Mouse (Mus musculus): ENCODE data around the gene Tcp11l2. TPM values are rescaled to one million over a fixed set of nuclear protein-coding genes. Genes with fewer than 3 reads are reported as not detected.

Tcp11l2 gene
- total and polyA plus RNA-seq, 3 experiments = 0.81 to 4.3 TPM; not detected in 1

DNA sequence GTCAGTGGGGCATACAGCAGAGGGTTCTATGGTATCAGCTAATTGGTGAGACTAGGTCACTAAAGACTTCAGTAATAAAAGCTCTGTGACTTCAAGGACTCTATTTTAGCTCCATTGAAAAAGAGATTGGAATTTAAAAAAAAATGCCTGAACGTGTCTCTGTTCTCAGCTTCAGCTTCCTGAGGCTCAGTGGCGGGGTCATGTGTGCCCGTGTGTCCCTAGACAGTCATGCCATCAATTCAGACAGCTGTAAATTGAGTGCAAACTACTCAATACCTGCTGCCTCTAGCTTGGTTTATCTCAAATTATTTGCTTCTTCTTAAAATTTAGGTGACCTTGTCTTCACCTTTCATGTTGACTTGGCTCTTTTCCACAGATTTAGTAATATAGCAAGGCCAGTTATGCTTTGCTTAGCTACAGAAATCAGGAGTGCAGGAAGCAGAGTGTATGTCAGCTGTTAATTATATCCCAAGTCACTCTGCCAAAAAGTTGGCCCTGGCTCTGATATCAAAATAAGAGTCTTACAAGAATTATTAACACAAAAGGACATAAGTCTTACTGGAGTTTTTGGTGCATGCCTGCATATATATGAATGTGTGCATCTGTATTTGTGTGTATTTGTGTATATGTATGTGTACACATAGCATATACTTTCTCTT, 20.8 kb downstream of the Tcp11l2 start:
- no peaks in the 10 kb centered on the region for H3K27me3 ChIP-seq (ENCODE audit: control insufficient read depth in 1 of 2, insufficient read depth in 2 of 2, low read length in 2 of 2)
- H3K36me3 ChIP-seq (ENCODE audit: control insufficient read depth in 1 of 2, insufficient read depth in 2 of 2, low read length in 2 of 2) = no peaks in the 10 kb centered on the region; a peak in 1 of 4 replicates
- no peak overlapping the region for H3K27ac ChIP-seq (ENCODE audit: control insufficient read depth, low read depth, low read length)
- no peaks in the 10 kb centered on the region for H3K4me1 ChIP-seq (ENCODE audit: control insufficient read depth in 1 of 2, insufficient read depth in 2 of 2, low read length in 2 of 2)
- H3K4me3 ChIP-seq (ENCODE audit: control insufficient read depth in 1 of 2, insufficient read depth in 1 of 2, low read depth in 2 of 2, low read length in 2 of 2) = no peak overlapping the region
- DNase-seq (ENCODE audit: low read depth, low spot score) = no peak
- no peak for TF ChIP-seq MYB (IDR thresholded peaks at IDR 0.05; ENCODE audit: low read depth, low read length)
- H3K9ac ChIP-seq (ENCODE audit: control insufficient read depth, low read depth, low read length, poor library complexity, severe bottlenecking) = no peak overlapping the region
- no peaks in the 10 kb centered on the region for H3K79me2 ChIP-seq (ENCODE audit: control insufficient read depth, insufficient read depth, low read length, poor library complexity)
- H3K9me3 ChIP-seq (replicated peaks; ENCODE audit: insufficient read depth, low read length) = no peaks in the 10 kb centered on the region

GRCm38 (mm10) chr10:84598172-84598571, 21.7 kb downstream of the Tcp11l2 start:
- Histone ChIP-seq H3K27ac (ENCODE audit: control insufficient read depth, low read depth, low read length) (no peak overlapping the region), H3K27me3 (ENCODE audit: control insufficient read depth in 1 of 2, insufficient read depth in 2 of 2, low read length in 2 of 2) (no peaks in the 10 kb centered on the region), H3K9ac (ENCODE audit: control insufficient read depth, low read depth, low read length, poor library complexity, severe bottlenecking) (no peak overlapping the region), H3K4me1 (ENCODE audit: control insufficient read depth in 1 of 2, insufficient read depth in 2 of 2, low read length in 2 of 2) (no peaks in the 10 kb centered on the region), H3K9me3 (replicated peaks; ENCODE audit: insufficient read depth, low read length) (no peaks in the 10 kb centered on the region), H3K36me3 (ENCODE audit: control insufficient read depth in 1 of 2, insufficient read depth in 2 of 2, low read length in 2 of 2) (no peaks in the 10 kb centered on the region; a peak in 1 of 4 replicates), H3K4me3 (ENCODE audit: control insufficient read depth in 1 of 2, insufficient read depth in 1 of 2, low read depth in 2 of 2, low read length in 2 of 2) (no peak overlapping the region), H3K79me2 (ENCODE audit: control insufficient read depth, insufficient read depth, low read length, poor library complexity) (no peaks in the 10 kb centered on the region)
- DNase-seq (ENCODE audit: low read depth, low spot score) = no peak
- TF ChIP-seq BHLHE40 (IDR thresholded peaks at IDR 0.05; ENCODE audit: borderline replicate concordance, low read depth, low read length) = no peak
- no peak for TF ChIP-seq USF2 (IDR thresholded peaks at IDR 0.05; ENCODE audit: borderline replicate concordance in 1 of 2, insufficient read depth in 1 of 2, low read depth in 1 of 2, low read length in 2 of 2)
- no peak for TF ChIP-seq POLR2A (IDR thresholded peaks at IDR 0.05; ENCODE audit: control insufficient read depth in 1 of 2, insufficient read depth in 1 of 2, low read depth in 1 of 2, low read length in 2 of 2, poor library complexity in 1 of 2)
- TF ChIP-seq EP300 (IDR thresholded peaks at IDR 0.05; ENCODE audit: low read depth in 1 of 2, low read length in 2 of 2) = no peak
- TF ChIP-seq TBP (IDR thresholded peaks at IDR 0.05; ENCODE audit: low read depth, low read length) = no peak
- no peak for TF ChIP-seq POLR2AphosphoS2 (IDR thresholded peaks at IDR 0.05; ENCODE audit: low read length)
- no peak for TF ChIP-seq CTCF (IDR thresholded peaks at IDR 0.05 in 2 of 3, conservative IDR thresholded peaks at IDR 0.05 in 1 of 3; ENCODE audit: control insufficient read depth in 1 of 3, insufficient read depth in 1 of 3, low read depth in 2 of 3, low read length in 3 of 3, poor library complexity in 1 of 3, severe bottlenecking in 1 of 3)
- no peak for TF ChIP-seq MEF2A (IDR thresholded peaks at IDR 0.05; ENCODE audit: extremely low read depth, insufficient replicate concordance, low read depth, low read length, poor library complexity, severe bottlenecking)
- no peak for TF ChIP-seq RAD21 (IDR thresholded peaks at IDR 0.05; ENCODE audit: low read depth, low read length)
- no peak for TF ChIP-seq SMC3 (IDR thresholded peaks at IDR 0.05; ENCODE audit: low read depth, low read length)
- TF ChIP-seq MYC (IDR thresholded peaks at IDR 0.05; ENCODE audit: low read depth, low read length) = no peak

- no peak overlapping the region for H3K9ac ChIP-seq (ENCODE audit: control insufficient read depth, low read depth, low read length, poor library complexity, severe bottlenecking)
- H3K9me3 ChIP-seq (replicated peaks; ENCODE audit: insufficient read depth, low read length) = no peaks in the 10 kb centered on the region
- H3K4me1 ChIP-seq (ENCODE audit: control insufficient read depth in 1 of 2, insufficient read depth in 2 of 2, low read length in 2 of 2) = no peaks in the 10 kb centered on the region; a peak in 1 of 4 replicates
- H3K36me3 ChIP-seq (ENCODE audit: control insufficient read depth in 1 of 2, insufficient read depth in 2 of 2, low read length in 2 of 2) = peaks cover 0 to 2% of the 10 kb centered on the region in 2 experiments; a peak in 1 of 4 replicates
- DNase-seq (ENCODE audit: low read depth, low spot score) = no peak
- TF ChIP-seq ZC3H11A (IDR thresholded peaks at IDR 0.05; ENCODE audit: low read depth, low read length) (no peak), SIN3A (IDR thresholded peaks at IDR 0.05; ENCODE audit: low read length) (no peak), TBP (IDR thresholded peaks at IDR 0.05; ENCODE audit: low read depth, low read length) (no peak), RCOR1 (IDR thresholded peaks at IDR 0.05; ENCODE audit: low read depth, low read length) (no peak), CHD1 (IDR thresholded peaks at IDR 0.05; ENCODE audit: low read depth, low read length) (no peak)
- no peak overlapping the region for H3K4me3 ChIP-seq (ENCODE audit: control insufficient read depth in 1 of 2, insufficient read depth in 1 of 2, low read depth in 2 of 2, low read length in 2 of 2)
- H3K79me2 ChIP-seq (ENCODE audit: control insufficient read depth, insufficient read depth, low read length, poor library complexity) = no peaks in the 10 kb centered on the region
- H3K27ac ChIP-seq (ENCODE audit: control insufficient read depth, low read depth, low read length) = no peak overlapping the region
- no peaks in the 10 kb centered on the region for H3K27me3 ChIP-seq (ENCODE audit: control insufficient read depth in 1 of 2, insufficient read depth in 2 of 2, low read length in 2 of 2)
These were observed 23.7 kb downstream of the Tcp11l2 start for GRCm38 (mm10) chr10:84600136-84600535.

Measured in MEL (cell line).